Mouse (Mus musculus): ENCODE results near the gene Tm4sf20. TPM values are rescaled to one million over a fixed set of nuclear protein-coding genes. Genes with fewer than 3 reads are reported as not detected.
A peak's percentile ranks its signal among the peaks of the same experiment; 100 is the strongest.

Gene Tm4sf20
- polyA plus RNA-seq, 1 experiment from 2014 or later = 5.8 TPM

DNA sequence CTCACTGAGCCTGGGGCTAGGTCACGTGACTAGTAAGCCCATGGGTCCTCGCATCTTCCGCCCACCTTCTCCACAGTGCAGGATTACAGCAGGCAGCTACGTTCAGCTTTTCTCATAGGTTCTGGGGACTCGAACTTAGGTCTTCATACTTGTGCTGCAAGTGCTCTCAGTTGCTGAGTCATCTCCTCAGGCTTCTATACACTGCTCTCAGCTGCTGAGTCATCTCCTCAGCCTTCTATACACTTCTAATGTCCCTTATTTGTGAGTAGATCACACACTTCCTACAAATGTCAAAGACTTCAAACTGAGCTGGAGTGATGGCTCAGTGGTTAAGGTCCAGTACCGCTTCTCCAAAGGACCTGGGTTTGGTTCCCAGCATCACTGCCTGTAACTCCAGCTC lies 24.0 kb upstream of the Tm4sf20 start:
- H3K27me3 ChIP-seq (ENCODE audit: control insufficient read depth, insufficient read depth, low read length) = no peaks in the 10 kb centered on the region
- ATAC-seq (ENCODE audit: insufficient number of reproducible peaks, insufficient read depth, low FRiP score, low read depth) = no peak
- no peak overlapping the region for H3K9ac ChIP-seq (replicated peaks; ENCODE audit: low read depth, low read length)
- H3K4me1 ChIP-seq (ENCODE audit: control insufficient read depth, insufficient read depth, low read length) = 0 out of 2 replicates have a peak, but pooled peaks cover 5% of the 10 kb centered on the region
- H3K4me3 ChIP-seq (ENCODE audit: low read depth, low read length) = no peak overlapping the region
- H3K9me3 ChIP-seq (ENCODE audit: control insufficient read depth, low read depth, low read length) = no peaks in the 10 kb centered on the region
- H3K36me3 ChIP-seq (ENCODE audit: control insufficient read depth, insufficient read depth, low read length) = no peaks in the 10 kb centered on the region
- 93% methylated on average over 6 of the region's 6 CpGs for WGBS
- H3K4me2 ChIP-seq (replicated peaks; ENCODE audit: low read depth, low read length) = no peak overlapping the region
- H3K27ac ChIP-seq (ENCODE audit: low read length) = no peak overlapping the region

DNA sequence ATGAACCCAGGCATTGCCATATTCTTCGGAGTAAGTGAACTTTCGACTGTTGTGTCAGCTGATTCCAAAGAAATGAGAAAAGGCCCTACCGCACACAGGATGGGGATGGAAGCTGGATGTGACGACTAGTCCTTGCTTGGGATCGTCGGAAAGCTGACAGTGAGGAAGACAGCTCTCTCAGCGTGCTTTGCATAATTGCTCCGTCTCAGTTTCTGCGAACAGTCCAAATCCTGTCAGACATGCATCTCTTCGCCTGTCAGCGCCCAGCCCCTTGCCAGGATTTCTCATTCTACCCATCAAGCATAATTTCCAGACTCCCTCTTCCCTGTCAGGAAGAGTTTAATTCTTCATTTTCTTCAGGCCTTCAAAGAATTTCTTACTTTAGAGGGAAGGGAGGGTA lies 22.8 kb upstream of the Tm4sf20 start:
- Histone ChIP-seq H3K4me1 (ENCODE audit: control insufficient read depth, insufficient read depth, low read length) (0 out of 2 replicates have a peak, but pooled peaks cover 5% of the 10 kb centered on the region), H3K9me3 (ENCODE audit: control insufficient read depth, low read depth, low read length) (no peaks in the 10 kb centered on the region), H3K4me3 (ENCODE audit: low read depth, low read length) (no peak overlapping the region), H3K36me3 (ENCODE audit: control insufficient read depth, insufficient read depth, low read length) (no peaks in the 10 kb centered on the region), H3K27me3 (ENCODE audit: control insufficient read depth, insufficient read depth, low read length) (no peaks in the 10 kb centered on the region), H3K9ac (replicated peaks; ENCODE audit: low read depth, low read length) (no peak overlapping the region), H3K27ac (ENCODE audit: low read length) (no peak overlapping the region), H3K4me2 (replicated peaks; ENCODE audit: low read depth, low read length) (no peak overlapping the region)
- no peak for ATAC-seq (ENCODE audit: insufficient number of reproducible peaks, insufficient read depth, low FRiP score, low read depth)
- WGBS = 82% methylated on average over 11 of the region's 11 CpGs

DNA sequence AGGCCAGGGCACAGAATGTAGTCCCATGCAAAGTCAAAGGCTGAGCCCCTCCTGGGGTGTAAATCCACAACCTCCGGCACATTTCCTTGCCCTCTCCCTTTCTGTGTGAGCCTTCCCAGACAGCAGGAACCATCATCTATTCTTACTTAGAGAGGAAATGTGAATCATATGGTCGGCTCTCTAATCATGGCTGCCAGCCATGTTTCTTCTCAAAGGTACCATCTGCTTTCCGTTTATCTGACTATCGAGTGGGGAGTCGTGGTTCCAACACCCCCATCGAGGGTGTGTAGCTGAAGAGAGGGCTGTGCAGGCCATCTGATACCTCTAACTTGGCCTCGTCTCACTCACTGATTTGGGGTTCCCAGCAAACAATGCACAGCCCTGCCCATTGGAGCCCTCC lies 19.8 kb upstream of the Tm4sf20 start:
- H3K9me3 ChIP-seq (ENCODE audit: control insufficient read depth, low read depth, low read length) = no peaks in the 10 kb centered on the region
- no peaks in the 10 kb centered on the region for H3K36me3 ChIP-seq (ENCODE audit: control insufficient read depth, insufficient read depth, low read length)
- H3K27me3 ChIP-seq (ENCODE audit: control insufficient read depth, insufficient read depth, low read length) = no peaks in the 10 kb centered on the region
- WGBS = 57% methylated on average over 7 of the region's 7 CpGs
- H3K27ac ChIP-seq (ENCODE audit: low read length) = no peak overlapping the region
- no peak overlapping the region for H3K4me2 ChIP-seq (replicated peaks; ENCODE audit: low read depth, low read length)
- no peak overlapping the region for H3K9ac ChIP-seq (replicated peaks; ENCODE audit: low read depth, low read length)
- H3K4me1 ChIP-seq (ENCODE audit: control insufficient read depth, insufficient read depth, low read length) = 0 out of 2 replicates have a peak, but pooled peaks cover 5% of the 10 kb centered on the region
- no peak overlapping the region for H3K4me3 ChIP-seq (ENCODE audit: low read depth, low read length)
- ATAC-seq (ENCODE audit: insufficient number of reproducible peaks, insufficient read depth, low FRiP score, low read depth) = no peak

DNA sequence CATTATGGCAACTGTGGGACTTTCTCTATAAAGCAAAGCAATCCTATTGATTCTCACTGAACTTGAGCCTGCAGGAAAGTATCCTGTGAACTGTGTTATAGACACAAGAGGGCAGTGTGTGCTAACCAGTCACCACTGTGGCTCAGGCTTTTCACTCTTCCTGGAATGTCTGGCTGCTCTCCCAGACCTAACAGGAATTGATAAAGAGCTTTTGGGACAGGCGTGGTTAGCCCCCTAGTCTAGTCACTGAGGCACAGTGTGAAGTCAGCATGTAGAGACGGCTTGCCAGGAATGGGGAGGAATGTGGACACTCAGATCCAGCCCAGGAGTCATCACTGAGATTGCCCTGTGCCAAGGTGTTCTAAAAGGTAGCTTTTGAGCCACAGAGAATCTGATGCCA lies 19.2 kb upstream of the Tm4sf20 start:
- Histone ChIP-seq H3K36me3 (ENCODE audit: control insufficient read depth, insufficient read depth, low read length) (no peaks in the 10 kb centered on the region), H3K4me3 (ENCODE audit: low read depth, low read length) (no peak overlapping the region), H3K27ac (ENCODE audit: low read length) (no peak overlapping the region), H3K4me1 (ENCODE audit: control insufficient read depth, insufficient read depth, low read length) (0 out of 2 replicates have a peak, but pooled peaks cover 5% of the 10 kb centered on the region), H3K27me3 (ENCODE audit: control insufficient read depth, insufficient read depth, low read length) (no peaks in the 10 kb centered on the region), H3K9me3 (ENCODE audit: control insufficient read depth, low read depth, low read length) (no peaks in the 10 kb centered on the region), H3K4me2 (replicated peaks; ENCODE audit: low read depth, low read length) (no peak overlapping the region), H3K9ac (replicated peaks; ENCODE audit: low read depth, low read length) (no peak overlapping the region)
- 2% methylated on average over 2 of the region's 2 CpGs for WGBS
- ATAC-seq (ENCODE audit: insufficient number of reproducible peaks, insufficient read depth, low FRiP score, low read depth) = peak; percentile 88; the same call in 1 of the 2 replicates

DNA sequence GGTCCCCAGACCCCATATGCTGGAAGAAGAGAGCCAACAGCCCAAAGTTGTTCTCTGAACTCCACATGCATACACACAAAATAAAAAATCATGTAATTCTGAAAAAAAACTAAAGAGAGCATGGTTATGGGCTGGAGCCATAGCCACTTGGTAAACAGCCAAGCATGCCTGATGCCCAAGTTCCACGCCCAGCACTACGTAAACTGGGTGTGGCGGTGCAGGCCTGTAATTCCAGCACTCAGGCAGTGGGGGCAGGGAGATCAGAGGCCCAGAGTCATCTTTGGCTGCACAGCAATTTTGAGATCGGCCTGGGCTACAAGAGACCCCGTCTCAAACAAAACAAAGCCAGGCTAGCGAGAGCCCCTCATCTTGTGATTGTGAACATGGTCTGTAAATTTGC lies 17.3 kb upstream of the Tm4sf20 start:
- H3K27me3 ChIP-seq (ENCODE audit: control insufficient read depth, insufficient read depth, low read length) = no peaks in the 10 kb centered on the region
- H3K9ac ChIP-seq (replicated peaks; ENCODE audit: low read depth, low read length) = no peak overlapping the region
- ATAC-seq (ENCODE audit: insufficient number of reproducible peaks, insufficient read depth, low FRiP score, low read depth) = no peak
- no peaks in the 10 kb centered on the region for H3K9me3 ChIP-seq (ENCODE audit: control insufficient read depth, low read depth, low read length)
- H3K4me1 ChIP-seq (ENCODE audit: control insufficient read depth, insufficient read depth, low read length) = 0 out of 2 replicates have a peak, but pooled peaks cover 5% of the 10 kb centered on the region
- 63% methylated on average over 6 of the region's 6 CpGs for WGBS
- no peak overlapping the region for H3K4me3 ChIP-seq (ENCODE audit: low read depth, low read length)
- no peak overlapping the region for H3K27ac ChIP-seq (ENCODE audit: low read length)
- no peaks in the 10 kb centered on the region for H3K36me3 ChIP-seq (ENCODE audit: control insufficient read depth, insufficient read depth, low read length)
- no peak overlapping the region for H3K4me2 ChIP-seq (replicated peaks; ENCODE audit: low read depth, low read length)

DNA sequence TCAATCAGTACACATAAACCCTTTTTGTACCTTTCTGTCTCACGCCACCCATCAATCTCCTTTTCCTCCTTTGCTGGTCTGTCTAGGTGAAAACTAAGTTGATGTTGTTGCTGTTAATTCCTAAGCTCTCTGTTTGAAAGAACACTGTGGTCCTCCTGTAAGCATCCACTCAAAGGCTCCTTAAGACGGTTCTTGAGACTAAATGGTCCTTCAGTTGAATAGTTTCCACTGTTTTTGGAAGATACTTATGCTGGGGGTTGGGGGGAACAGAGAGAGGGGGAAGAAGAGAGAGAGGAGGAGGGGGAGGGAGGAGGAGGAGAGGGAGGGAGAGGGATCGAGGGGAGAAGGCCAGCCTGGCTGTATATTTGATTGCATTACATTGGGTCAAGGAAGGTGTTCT lies 15.3 kb upstream of the Tm4sf20 start:
- Histone ChIP-seq H3K27me3 (ENCODE audit: control insufficient read depth, insufficient read depth, low read length) (no peaks in the 10 kb centered on the region), H3K4me2 (replicated peaks; ENCODE audit: low read depth, low read length) (no peak overlapping the region), H3K4me1 (ENCODE audit: control insufficient read depth, insufficient read depth, low read length) (0 out of 2 replicates have a peak, but pooled peaks cover 5% of the 10 kb centered on the region), H3K9ac (replicated peaks; ENCODE audit: low read depth, low read length) (no peak overlapping the region), H3K27ac (ENCODE audit: low read length) (no peak overlapping the region), H3K9me3 (ENCODE audit: control insufficient read depth, low read depth, low read length) (no peaks in the 10 kb centered on the region), H3K36me3 (ENCODE audit: control insufficient read depth, insufficient read depth, low read length) (no peaks in the 10 kb centered on the region), H3K4me3 (ENCODE audit: low read depth, low read length) (no peak overlapping the region)
- 73% methylated on average over 3 of the region's 3 CpGs for WGBS
- ATAC-seq (ENCODE audit: insufficient number of reproducible peaks, insufficient read depth, low FRiP score, low read depth) = no peak

DNA sequence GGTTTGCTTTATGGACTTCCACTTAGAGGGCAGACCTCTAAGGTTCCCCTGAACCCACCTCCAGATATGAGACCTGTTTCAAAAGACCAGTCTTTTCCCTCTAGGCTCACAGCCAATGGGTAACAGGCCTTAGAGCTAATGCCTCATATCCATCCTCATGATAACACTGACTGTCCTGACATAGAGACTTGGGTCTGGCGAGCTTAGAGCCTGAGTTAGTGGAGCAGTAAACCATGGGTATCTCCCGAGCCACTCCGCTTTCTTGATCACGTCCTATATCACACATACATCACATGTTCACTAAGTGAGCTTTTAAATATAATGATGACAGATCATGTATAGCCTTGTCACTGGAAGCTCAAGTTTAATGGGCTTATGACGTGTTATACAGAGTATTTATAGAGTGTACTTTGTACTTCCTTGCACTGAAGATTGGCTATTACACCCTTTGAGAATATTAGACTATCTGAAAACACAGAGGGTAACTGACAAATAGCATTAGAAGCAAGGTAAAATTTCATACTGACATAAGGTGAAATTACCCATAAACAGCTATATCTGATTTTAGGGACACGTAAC lies 11.2 kb upstream of the Tm4sf20 start:
- Histone ChIP-seq H3K27ac (ENCODE audit: low read length) (no peak overlapping the region), H3K4me1 (ENCODE audit: control insufficient read depth, insufficient read depth, low read length) (no peaks in the 10 kb centered on the region), H3K27me3 (ENCODE audit: control insufficient read depth, insufficient read depth, low read length) (no peaks in the 10 kb centered on the region), H3K9ac (replicated peaks; ENCODE audit: low read depth, low read length) (no peak overlapping the region), H3K36me3 (ENCODE audit: control insufficient read depth, insufficient read depth, low read length) (no peaks in the 10 kb centered on the region), H3K4me2 (replicated peaks; ENCODE audit: low read depth, low read length) (no peak overlapping the region), H3K4me3 (ENCODE audit: low read depth, low read length) (no peak overlapping the region), H3K9me3 (ENCODE audit: control insufficient read depth, low read depth, low read length) (no peaks in the 10 kb centered on the region)
- 87% methylated on average over 6 of the region's 6 CpGs for WGBS
- no peak for ATAC-seq (ENCODE audit: insufficient number of reproducible peaks, insufficient read depth, low FRiP score, low read depth)

DNA sequence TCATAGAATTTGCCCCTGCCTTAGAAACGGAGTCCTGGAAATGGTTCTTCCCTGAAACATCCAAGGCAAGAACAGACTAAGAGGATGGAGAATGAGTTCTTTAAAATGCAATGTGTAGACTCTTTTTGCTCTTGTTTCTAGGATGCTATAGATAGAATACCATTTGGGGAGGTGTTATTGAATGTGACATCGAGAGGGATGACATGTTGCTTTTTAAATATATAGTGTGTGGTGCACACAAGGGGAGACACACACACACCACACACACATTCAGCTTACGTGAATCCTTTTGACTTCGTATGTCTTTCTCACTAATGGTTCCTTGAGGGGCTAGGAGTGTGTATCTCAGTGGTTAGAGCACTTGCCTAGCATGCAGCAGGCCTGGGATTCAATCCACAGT lies 7.0 kb upstream of the Tm4sf20 start:
- Histone ChIP-seq H3K27ac (ENCODE audit: low read length) (no peak overlapping the region), H3K36me3 (ENCODE audit: control insufficient read depth, insufficient read depth, low read length) (no peaks in the 10 kb centered on the region), H3K4me3 (ENCODE audit: low read depth, low read length) (no peak overlapping the region), H3K9me3 (ENCODE audit: control insufficient read depth, low read depth, low read length) (no peaks in the 10 kb centered on the region), H3K4me1 (ENCODE audit: control insufficient read depth, insufficient read depth, low read length) (no peaks in the 10 kb centered on the region), H3K27me3 (ENCODE audit: control insufficient read depth, insufficient read depth, low read length) (no peaks in the 10 kb centered on the region), H3K4me2 (replicated peaks; ENCODE audit: low read depth, low read length) (no peak overlapping the region), H3K9ac (replicated peaks; ENCODE audit: low read depth, low read length) (no peak overlapping the region)
- 95% methylated on average over 4 of the region's 4 CpGs for WGBS
- no peak for ATAC-seq (ENCODE audit: insufficient number of reproducible peaks, insufficient read depth, low FRiP score, low read depth)

DNA sequence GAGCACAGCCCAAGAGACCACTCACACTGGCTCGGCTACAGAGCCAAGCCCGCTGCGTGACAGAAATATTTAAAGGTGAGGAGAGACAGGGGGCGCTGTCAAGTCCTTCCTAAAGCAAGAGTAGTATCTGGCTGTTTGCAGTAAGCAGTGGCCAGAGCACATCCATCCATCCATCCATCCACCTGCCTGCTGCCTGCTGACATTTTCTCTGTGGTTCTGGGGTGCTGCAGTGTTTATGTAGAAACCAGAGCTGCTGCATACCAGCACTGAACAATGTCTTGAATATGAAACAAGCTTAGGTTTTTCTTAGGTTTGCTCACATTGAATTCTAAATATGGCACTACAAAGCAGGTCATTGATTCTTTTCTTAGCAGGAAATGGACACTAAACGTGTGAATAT lies 4.9 kb upstream of the Tm4sf20 start:
- WGBS = 70% methylated on average over 5 of the region's 5 CpGs
- no peaks in the 10 kb centered on the region for H3K36me3 ChIP-seq (ENCODE audit: control insufficient read depth, insufficient read depth, low read length)
- no peaks in the 10 kb centered on the region for H3K27me3 ChIP-seq (ENCODE audit: control insufficient read depth, insufficient read depth, low read length)
- no peaks in the 10 kb centered on the region for H3K9me3 ChIP-seq (ENCODE audit: control insufficient read depth, low read depth, low read length)
- no peak for ATAC-seq (ENCODE audit: insufficient number of reproducible peaks, insufficient read depth, low FRiP score, low read depth)
- no peak overlapping the region for H3K4me2 ChIP-seq (replicated peaks; ENCODE audit: low read depth, low read length)
- H3K27ac ChIP-seq (ENCODE audit: low read length) = no peak overlapping the region
- no peak overlapping the region for H3K4me3 ChIP-seq (ENCODE audit: low read depth, low read length)
- no peak overlapping the region for H3K9ac ChIP-seq (replicated peaks; ENCODE audit: low read depth, low read length)
- H3K4me1 ChIP-seq (ENCODE audit: control insufficient read depth, insufficient read depth, low read length) = no peaks in the 10 kb centered on the region
